Mouse (Mus musculus) layer of hippocampus, adult 9-11 months (tissue): ENCODE measurements around the gene Lactb.

ENCODE experiments used
- DNase-seq: peaks from one replicate; pipeline ENCODE4 v3.0.0; 2022

The Lactb gene

GRCm38 (mm10) chr9:66975239-66975645 is at the start of gene Lactb:
Gene Lactb, minus strand, starts transcription at chr9:66975484.
- DNase-seq = peak; percentile 94

GRCm38 (mm10) chr9:67023371-67023770 is 48.1 kb upstream of the Lactb start:
- DNase-seq = no peak

- DNase-seq = no peak
Observed at GRCm38 (mm10) chr9:67020063-67020462, 44.8 kb upstream of the Lactb start.

GRCm38 (mm10) chr9:67013501-67013900 is 38.2 kb upstream of the Lactb start:
- DNase-seq = no peak

- no peak for DNase-seq
Observed at GRCm38 (mm10) chr9:67012470-67012869, 37.2 kb upstream of the Lactb start.

- DNase-seq = no peak
Observed at GRCm38 (mm10) chr9:67011483-67011882, 36.2 kb upstream of the Lactb start.

GRCm38 (mm10) chr9:67008781-67009180 is 33.5 kb upstream of the Lactb start:
- DNase-seq = no peak

GRCm38 (mm10) chr9:67006376-67006775 is 31.1 kb upstream of the Lactb start:
- no peak for DNase-seq

- no peak for DNase-seq
Observed at GRCm38 (mm10) chr9:67005161-67005742, 30.0 kb upstream of the Lactb start.

GRCm38 (mm10) chr9:67003656-67004055 is 28.4 kb upstream of the Lactb start:
- DNase-seq = no peak

- DNase-seq = no peak
Observed at GRCm38 (mm10) chr9:67003156-67003555, 27.9 kb upstream of the Lactb start.

GRCm38 (mm10) chr9:67001506-67001905 is 26.2 kb upstream of the Lactb start:
- no peak for DNase-seq

GRCm38 (mm10) chr9:67001050-67001449 is 25.8 kb upstream of the Lactb start:
- peak; percentile 67 for DNase-seq

- DNase-seq = no peak
Observed at GRCm38 (mm10) chr9:66999698-67000097, 24.4 kb upstream of the Lactb start.

GRCm38 (mm10) chr9:66991750-66992410 is 16.6 kb upstream of the Lactb start:
- no peak for DNase-seq

- no peak for DNase-seq
Observed at GRCm38 (mm10) chr9:66991021-66991749, 15.9 kb upstream of the Lactb start.

GRCm38 (mm10) chr9:66990046-66990445 is 14.8 kb upstream of the Lactb start:
- DNase-seq = no peak

GRCm38 (mm10) chr9:66989581-66989980 is 14.3 kb upstream of the Lactb start:
- DNase-seq = no peak

GRCm38 (mm10) chr9:66988888-66989414 is 13.7 kb upstream of the Lactb start:
- DNase-seq = no peak

- no peak for DNase-seq
Observed at GRCm38 (mm10) chr9:66988198-66988887, 13.1 kb upstream of the Lactb start.

- no peak for DNase-seq
Observed at GRCm38 (mm10) chr9:66985377-66985776, 10.1 kb upstream of the Lactb start.

GRCm38 (mm10) chr9:66982085-66982484 is 6.8 kb upstream of the Lactb start:
- DNase-seq = no peak

- DNase-seq = peak; percentile 43
Observed at GRCm38 (mm10) chr9:66980458-66980857, 5.2 kb upstream of the Lactb start.
